Mouse (Mus musculus): ENCODE measurements at regions not wholly inside any gene's neighbourhood (a gene's known extent, or its start where the extent isn't known, plus 50 kb on each side); places are given as distances from the start of the nearest gene placed in this dataset.

- no peak for DNase-seq (ENCODE audit: low spot score)
Measured at GRCm38 (mm10) chr12:77976952-77977351, 217.1 kb upstream of the Gm6657 start.

GRCm38 (mm10) chr12:77986738-77987137, 207.3 kb upstream of the Gm6657 start:
- DNase-seq (ENCODE audit: low spot score): no peak

- no peak for DNase-seq (ENCODE audit: low spot score)
Measured at GRCm38 (mm10) chr12:77989766-77990165, 204.3 kb upstream of the Gm6657 start.

- DNase-seq (ENCODE audit: low spot score): no peak
Measured at GRCm38 (mm10) chr12:77991627-77992026, 202.4 kb upstream of the Gm6657 start.

- DNase-seq (ENCODE audit: low spot score): no peak
Measured at GRCm38 (mm10) chr12:77994176-77994575, 199.9 kb upstream of the Gm6657 start.

GRCm38 (mm10) chr12:77997916-77998315, 196.1 kb upstream of the Gm6657 start:
- DNase-seq (ENCODE audit: low spot score): no peak

GRCm38 (mm10) chr12:78000401-78000800, 193.6 kb upstream of the Gm6657 start:
- DNase-seq (ENCODE audit: low spot score): no peak

GRCm38 (mm10) chr12:78001846-78002245, 192.2 kb upstream of the Gm6657 start:
- no peak for DNase-seq (ENCODE audit: low spot score)

GRCm38 (mm10) chr12:78033766-78034165, 160.3 kb upstream of the Gm6657 start:
- no peak for DNase-seq (ENCODE audit: low spot score)

GRCm38 (mm10) chr12:78046582-78046981, 147.5 kb upstream of the Gm6657 start:
- DNase-seq (ENCODE audit: low spot score): no peak

- DNase-seq (ENCODE audit: low spot score): peak; percentile 47
Measured at GRCm38 (mm10) chr12:78055956-78056355, 138.1 kb upstream of the Gm6657 start.

GRCm38 (mm10) chr12:78057166-78057565, 136.9 kb upstream of the Gm6657 start:
- no peak for DNase-seq (ENCODE audit: low spot score)

- no peak for DNase-seq (ENCODE audit: low spot score)
Measured at GRCm38 (mm10) chr12:78059965-78060364, 134.1 kb upstream of the Gm6657 start.

- DNase-seq (ENCODE audit: low spot score): no peak
Measured at GRCm38 (mm10) chr12:78066024-78066423, 128.0 kb upstream of the Gm6657 start.

- DNase-seq (ENCODE audit: low spot score): no peak
Measured at GRCm38 (mm10) chr12:78072935-78073334, 121.1 kb upstream of the Gm6657 start.

GRCm38 (mm10) chr12:78074290-78074802, 119.7 kb upstream of the Gm6657 start:
- DNase-seq (ENCODE audit: low spot score): no peak

- DNase-seq (ENCODE audit: low spot score): no peak
Measured at GRCm38 (mm10) chr12:78077285-78077684, 116.8 kb upstream of the Gm6657 start.

- DNase-seq (ENCODE audit: low spot score): no peak
Measured at GRCm38 (mm10) chr12:78082163-78082562, 111.9 kb upstream of the Gm6657 start.

GRCm38 (mm10) chr12:78086016-78086415, 108.0 kb upstream of the Gm6657 start:
- DNase-seq (ENCODE audit: low spot score): no peak

- DNase-seq (ENCODE audit: low spot score): no peak
Measured at GRCm38 (mm10) chr12:78087921-78088320, 106.1 kb upstream of the Gm6657 start.

- no peak for DNase-seq (ENCODE audit: low spot score)
Measured at GRCm38 (mm10) chr12:78094471-78094870, 99.6 kb upstream of the Gm6657 start.

GRCm38 (mm10) chr12:78095352-78095751, 98.7 kb upstream of the Gm6657 start:
- peak; percentile 2 for DNase-seq (ENCODE audit: low spot score)

- DNase-seq (ENCODE audit: low spot score): no peak
Measured at GRCm38 (mm10) chr12:78095916-78096315, 98.1 kb upstream of the Gm6657 start.

- no peak for DNase-seq (ENCODE audit: low spot score)
Measured at GRCm38 (mm10) chr12:78097119-78097518, 96.9 kb upstream of the Gm6657 start.

GRCm38 (mm10) chr12:78097692-78098091, 96.3 kb upstream of the Gm6657 start:
- DNase-seq (ENCODE audit: low spot score): no peak
